Mouse (Mus musculus): ENCODE results near the gene Mad2l1bp.
A peak's percentile ranks its signal among the peaks of the same experiment; 100 is the strongest.

Mad2l1bp gene

DNA sequence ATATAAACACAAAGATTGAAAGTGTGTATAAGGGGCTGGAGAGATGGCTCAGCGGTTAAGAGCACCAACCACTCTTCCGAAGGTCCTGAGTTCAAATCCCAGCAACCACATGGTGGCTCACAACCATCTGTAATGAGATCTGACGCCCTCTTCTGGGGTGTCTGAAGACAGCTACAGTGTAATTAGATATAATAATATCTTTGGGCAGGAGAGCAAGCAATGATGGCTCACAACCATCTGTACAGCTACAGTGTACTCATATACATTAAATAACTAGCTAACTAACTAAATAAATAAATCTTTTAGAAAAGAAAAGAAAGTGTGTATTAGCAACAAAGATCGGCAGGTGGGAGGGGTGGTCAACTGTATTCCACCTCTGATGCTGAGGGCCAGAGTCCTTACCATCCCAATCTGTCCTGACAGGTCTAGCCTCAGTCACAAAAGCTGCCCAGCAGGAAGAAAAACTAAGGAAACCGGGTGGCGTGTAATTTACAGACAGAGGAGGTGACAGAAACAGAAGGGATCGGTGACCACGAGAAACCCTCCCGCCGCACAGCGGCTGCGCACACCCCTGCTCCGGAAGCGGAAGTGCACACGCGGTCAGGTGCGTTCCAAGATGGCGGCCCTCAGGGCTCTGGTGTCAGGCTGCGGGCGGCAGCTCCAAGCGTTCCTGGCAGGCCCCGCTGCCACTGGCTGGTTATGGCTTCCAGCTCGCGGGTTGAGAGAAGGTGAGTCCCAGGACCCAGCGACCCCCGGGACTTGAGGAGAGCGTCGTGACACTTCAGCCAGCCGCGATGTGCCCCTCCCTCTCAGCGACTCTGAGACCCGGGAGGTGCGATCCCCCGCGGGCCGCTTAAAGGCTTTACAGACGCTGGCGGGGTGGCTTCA is 42.7 kb downstream of the Mad2l1bp start, which contains the start of gene Mrps18a:
Mrps18a (plus strand) TSS at position 585 of the 888 bp plus-strand sequence.
- DNase-seq (ENCODE audit: low read depth in 1 of 2, low spot score in 2 of 2): peak; percentile 52 to 71

DNA sequence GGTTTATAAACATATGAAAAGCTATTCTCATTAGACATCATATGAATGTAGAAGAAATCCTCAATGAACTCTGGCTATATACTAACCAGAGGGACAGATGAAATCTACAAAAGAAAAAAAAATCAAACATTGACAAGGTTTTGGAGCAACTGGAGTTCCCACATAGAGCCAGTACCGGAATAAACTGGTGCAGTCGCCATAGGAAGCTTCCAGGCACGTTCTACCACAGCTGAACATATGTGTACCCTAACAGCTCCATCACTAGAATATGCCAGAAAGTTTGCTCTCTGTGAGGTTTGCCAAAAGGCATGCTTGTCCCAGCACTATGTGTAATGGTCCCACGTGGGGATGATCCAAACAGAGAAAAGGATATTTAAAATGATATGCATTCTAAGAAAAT is 45.1 kb downstream of the Mad2l1bp start:
- no peak for DNase-seq (ENCODE audit: low read depth in 1 of 2, low spot score in 2 of 2)

DNA sequence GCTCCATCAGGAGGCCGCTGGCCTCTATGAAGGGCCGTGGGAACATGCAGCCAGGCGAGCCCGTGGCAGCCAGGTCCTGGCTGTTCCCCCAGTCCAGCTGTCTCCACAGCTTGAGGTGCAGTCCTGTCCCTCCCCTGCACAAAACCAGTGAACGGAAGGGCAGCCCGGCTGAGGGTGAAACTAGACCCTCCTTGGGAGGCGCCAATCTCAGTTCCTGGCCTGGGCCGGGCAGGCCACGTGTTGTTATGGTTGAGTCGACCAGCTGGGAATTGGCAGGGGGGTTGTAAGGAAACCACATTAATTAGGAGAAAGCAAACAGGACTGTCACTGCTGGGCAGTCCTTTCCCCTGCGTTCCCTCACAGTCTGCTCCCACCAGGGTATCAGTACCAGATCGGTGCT is 48.9 kb downstream of the Mad2l1bp start:
- DNase-seq (ENCODE audit: low read depth in 1 of 2, low spot score in 2 of 2): no peak

DNA sequence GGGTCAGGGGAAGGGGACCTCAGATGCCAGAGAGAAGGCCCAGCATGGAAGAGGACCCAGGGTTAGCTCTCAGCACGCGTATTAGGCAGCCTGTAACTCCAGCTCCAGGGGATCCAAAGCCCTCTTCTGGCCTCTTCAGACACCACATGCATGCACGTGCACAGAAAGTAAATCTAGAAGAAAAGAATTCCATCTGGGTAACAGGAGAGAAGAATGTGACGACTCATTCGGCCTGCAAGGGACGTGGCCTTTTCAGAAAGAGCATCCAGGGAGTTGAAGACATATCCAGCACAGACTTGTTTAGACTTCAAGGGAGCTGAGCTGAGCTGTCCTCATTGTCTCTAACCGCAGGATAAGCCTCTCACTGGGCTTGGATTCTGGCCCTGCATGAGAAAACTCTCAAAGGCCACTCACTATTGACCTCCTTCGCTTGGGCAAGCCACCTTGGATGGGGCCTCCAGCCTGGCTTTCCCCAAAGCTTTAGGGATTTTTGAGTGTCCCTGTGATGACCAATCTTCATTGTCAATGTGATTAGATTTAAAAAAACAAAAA is 50.7 kb downstream of the Mad2l1bp start:
- no peak for DNase-seq (ENCODE audit: low read depth in 1 of 2, low spot score in 2 of 2)

DNA sequence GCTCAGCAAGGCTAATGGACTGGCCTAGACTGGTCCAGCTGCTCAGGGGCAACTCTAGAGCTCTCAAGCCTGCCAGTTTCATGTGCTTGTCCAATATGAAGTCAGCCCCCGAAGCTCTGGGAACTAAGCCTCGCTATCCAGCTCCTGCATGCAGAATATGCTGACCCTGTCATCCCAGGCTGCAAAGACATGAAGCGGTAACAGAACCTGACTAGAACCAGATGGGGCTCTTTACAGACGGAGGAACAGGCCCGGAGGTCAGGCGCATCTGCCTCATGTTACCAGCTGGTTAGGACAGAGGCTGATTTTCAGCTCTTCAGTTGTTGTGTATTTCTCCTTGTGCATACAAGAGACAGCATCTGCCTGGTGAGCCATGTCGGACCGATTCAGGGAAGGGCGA is 51.4 kb downstream of the Mad2l1bp start:
- DNase-seq (ENCODE audit: low read depth in 1 of 2, low spot score in 2 of 2): no peak

DNA sequence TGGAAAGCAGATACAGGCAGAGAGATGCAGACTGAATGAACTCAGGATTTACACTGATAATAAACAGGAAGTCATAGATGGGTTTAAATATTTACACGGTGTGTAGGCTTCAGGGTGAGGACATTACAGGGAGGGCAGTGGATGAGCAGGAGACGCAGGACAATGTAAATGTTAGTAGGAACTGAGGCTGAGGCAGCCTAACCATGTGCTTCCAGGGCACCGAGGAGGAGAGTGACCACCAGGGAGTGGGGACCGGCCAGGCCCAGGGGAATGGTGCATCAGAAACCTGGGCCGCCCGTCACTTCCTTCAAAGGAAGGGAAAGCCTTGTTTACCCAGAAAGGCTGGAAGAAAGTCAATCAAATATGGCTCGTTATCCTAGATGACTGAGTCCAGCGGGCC is 54.8 kb downstream of the Mad2l1bp start:
- DNase-seq (ENCODE audit: low read depth in 1 of 2, low spot score in 2 of 2): no peak

Measured in monocyte, adult 2 months (primary cell).